Mouse (Mus musculus) ovary, postnatal 14 days (tissue): Measurements from ENCODE around the gene Got2.

Source experiments
- DNase-seq: peaks from one replicate; pipeline ENCODE4 v3.0.0; 2022; ENCODE audit warnings: low spot score

Got2 gene

DNA sequence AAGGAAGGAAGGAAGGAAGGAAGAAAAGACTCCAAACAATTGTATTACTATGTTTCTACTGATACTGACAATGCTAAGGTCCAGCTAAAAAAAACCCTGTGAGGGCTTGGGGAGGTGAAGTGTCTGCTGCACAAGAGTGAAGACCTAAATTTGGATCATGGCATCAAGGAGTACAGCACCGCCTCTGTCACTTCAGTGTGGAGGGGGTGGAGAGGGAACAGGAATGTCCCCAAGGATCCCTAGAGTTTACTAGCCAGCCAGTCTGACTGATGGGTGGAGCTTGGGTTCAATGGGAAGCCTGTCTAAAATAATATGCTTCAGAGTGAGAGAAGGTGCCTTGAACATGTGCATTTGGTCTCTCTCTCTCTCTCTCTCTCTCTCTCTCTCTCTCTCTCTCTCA lies 70.1 kb downstream of the Got2 start:
- no peak for DNase-seq

DNA sequence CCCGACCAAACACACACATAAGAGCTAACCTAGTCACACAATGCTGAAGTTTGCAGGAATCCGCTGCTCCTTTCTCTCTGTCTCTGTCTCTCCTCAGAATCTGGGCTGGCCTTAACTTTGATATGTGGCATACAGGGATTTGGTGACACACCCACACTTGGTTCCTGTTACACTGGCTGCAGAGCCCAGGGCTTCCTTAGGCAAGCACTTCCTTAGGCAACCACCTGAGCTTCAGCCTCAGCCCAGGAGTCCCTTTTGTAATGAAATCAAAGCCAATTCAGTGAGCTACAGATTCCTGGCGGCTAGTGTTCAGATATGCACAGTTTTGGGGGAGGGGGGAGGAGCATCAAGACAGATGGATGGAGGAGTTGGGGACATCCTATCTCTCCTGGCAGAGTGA lies 70.8 kb downstream of the Got2 start:
- no peak for DNase-seq

- DNase-seq: no peak
These were observed 72.2 kb downstream of the Got2 start for GRCm38 (mm10) chr8:95816044-95816708.
